Mouse (Mus musculus) myocyte (in vitro differentiated cells): ENCODE results near the gene Dnaic1. TPM values are rescaled to one million over a fixed set of nuclear protein-coding genes. Genes with fewer than 3 reads are reported as not detected.

ENCODE experiments used
- H3K27me3 ChIP-seq: one replicate; pipeline ENCODE4 v1.6.1; 2011; ENCODE audit not compliant: control insufficient read depth, insufficient read depth, insufficient read length
- H3K36me3 ChIP-seq: one replicate; pipeline ENCODE4 v1.6.1; 2011; ENCODE audit not compliant: control insufficient read depth, insufficient read depth
- H3K4me2 ChIP-seq: one replicate; pipeline ENCODE4 v1.6.1; 2011; ENCODE audit warnings: low read depth, control low read depth
- H3K4me3 ChIP-seq: one replicate; pipeline ENCODE4 v1.5.1; 2011; ENCODE audit warnings: mild to moderate bottlenecking, control low read depth, moderate library complexity
- H3K79me2 ChIP-seq: one replicate; pipeline ENCODE4 v1.6.1; 2011; ENCODE audit not compliant: control insufficient read depth, insufficient read depth
- H3ac ChIP-seq: one replicate; pipeline ENCODE4 v1.6.1; 2011; ENCODE audit not compliant: control insufficient read depth, insufficient read length
- CEBPB ChIP-seq: IDR thresholded peaks from 2 replicates; pipeline ENCODE4 v1.6.1; 2011; ENCODE audit warnings: mild to moderate bottlenecking, moderate library complexity; ENCODE audit not compliant: poor library complexity, insufficient read depth, severe bottlenecking
- E2F4 ChIP-seq: IDR thresholded peaks from one replicate; pipeline ENCODE4 v1.6.1; 2011; ENCODE audit warnings: mild to moderate bottlenecking, control low read depth, moderate library complexity; ENCODE audit not compliant: insufficient read depth
- MAX ChIP-seq: IDR thresholded peaks from one replicate; pipeline ENCODE4 v1.6.1; 2011; ENCODE audit warnings: low read depth, mild to moderate bottlenecking, control low read depth
- MYOD1 ChIP-seq, 3 experiments: IDR thresholded peaks; one replicate each; pipeline ENCODE4 v1.6.1; 2011; ENCODE audit warnings: control low read depth in 2 of 3, low read depth in 2 of 3, mild to moderate bottlenecking in 2 of 3, moderate library complexity in 1 of 3; ENCODE audit not compliant: insufficient read length in 2 of 3, control insufficient read depth in 1 of 3
- MYOG ChIP-seq, 3 experiments: IDR thresholded peaks; one replicate each; pipeline ENCODE4 v1.6.1; 2011; ENCODE audit warnings: control low read depth in 2 of 3, low read depth in 2 of 3, mild to moderate bottlenecking in 2 of 3; ENCODE audit not compliant: insufficient read length in 2 of 3, control insufficient read depth in 1 of 3, insufficient read depth in 1 of 3
- POLR2A ChIP-seq: IDR thresholded peaks from one replicate; pipeline ENCODE4 v1.6.1; 2011; ENCODE audit warnings: low read depth, mild to moderate bottlenecking, control low read depth, moderate library complexity; ENCODE audit not compliant: insufficient read length
- POLR2AphosphoS2 ChIP-seq: IDR thresholded peaks from one replicate; pipeline ENCODE4 v1.6.1; 2011; ENCODE audit warnings: low read depth, control low read depth; ENCODE audit not compliant: insufficient read length
- REST ChIP-seq: IDR thresholded peaks from one replicate; pipeline ENCODE4 v1.6.1; 2011; ENCODE audit warnings: mild to moderate bottlenecking, control low read depth, moderate library complexity; ENCODE audit not compliant: insufficient read depth, insufficient read length
- SRF ChIP-seq: IDR thresholded peaks from one replicate; pipeline ENCODE4 v1.6.1; 2011; ENCODE audit warnings: low read depth; ENCODE audit not compliant: control insufficient read depth, insufficient read length
- TCF12 ChIP-seq: IDR thresholded peaks from one replicate; pipeline ENCODE4 v1.6.1; 2011; ENCODE audit warnings: mild to moderate bottlenecking, control low read depth; ENCODE audit not compliant: poor library complexity, insufficient read depth, severe bottlenecking
- TCF3 ChIP-seq: IDR thresholded peaks from one replicate; pipeline ENCODE4 v1.6.1; 2011; ENCODE audit warnings: low read depth, control low read depth; ENCODE audit not compliant: insufficient read length
- USF1 ChIP-seq: IDR thresholded peaks from one replicate; pipeline ENCODE4 v1.6.1; 2011; ENCODE audit warnings: low read depth, mild to moderate bottlenecking, control low read depth, moderate library complexity
- polyA plus RNA-seq: library from polyadenylated mRNA; unstranded; fragments of >200 nt; fragmentation: generic; extraction: Trizol; gene quantifications from one replicate; pipeline ENCODE4 v1.2.1, GENCODE M21; 2012; ENCODE audit warnings: missing spikeins

The Dnaic1 gene
- polyA plus RNA-seq, 1 experiment = 0.08 TPM

- H3K79me2 ChIP-seq = no peaks in the 10 kb centered on the region
- no peak overlapping the region for H3ac ChIP-seq
- no peak overlapping the region for H3K4me3 ChIP-seq
- TF ChIP-seq MYOG (IDR thresholded peaks at IDR 0.05; ENCODE audit: control insufficient read depth in 1 of 3, insufficient read depth in 1 of 3, insufficient read length in 2 of 3, low read depth in 2 of 3) (no peak), E2F4 (no peak), MAX (no peak), CEBPB (no peak), TCF3 (no peak), TCF12 (no peak), MYOD1 (IDR thresholded peaks at IDR 0.05; ENCODE audit: control insufficient read depth in 1 of 3, insufficient read length in 2 of 3, low read depth in 2 of 3) (no peak), POLR2AphosphoS2 (no peak), USF1 (no peak), POLR2A (no peak), SRF (no peak), REST (no peak)
- H3K4me2 ChIP-seq = no peak overlapping the region
- H3K27me3 ChIP-seq = peaks cover 17% of the 10 kb centered on the region
- H3K36me3 ChIP-seq = no peaks in the 10 kb centered on the region
Observed at GRCm38 (mm10) chr4:41524829-41525228, 44.7 kb upstream of the Dnaic1 start.

GRCm38 (mm10) chr4:41526553-41526952 lies 43.0 kb upstream of the Dnaic1 start:
- TF ChIP-seq POLR2AphosphoS2 (no peak), REST (no peak), MYOD1 (IDR thresholded peaks at IDR 0.05; ENCODE audit: control insufficient read depth in 1 of 3, insufficient read length in 2 of 3, low read depth in 2 of 3) (no peak), MAX (no peak), POLR2A (no peak)
- Histone ChIP-seq H3K4me3 (no peak overlapping the region), H3K27me3 (peaks cover 20% of the 10 kb centered on the region), H3ac (no peak overlapping the region), H3K79me2 (no peaks in the 10 kb centered on the region), H3K4me2 (no peak overlapping the region), H3K36me3 (no peaks in the 10 kb centered on the region)

- Histone ChIP-seq H3K4me2 (no peak overlapping the region), H3K4me3 (no peak overlapping the region), H3K27me3 (peaks cover 20% of the 10 kb centered on the region), H3ac (no peak overlapping the region), H3K36me3 (no peaks in the 10 kb centered on the region), H3K79me2 (no peaks in the 10 kb centered on the region)
- TF ChIP-seq TCF12 = no peak
- no peak for TF ChIP-seq USF1
- TF ChIP-seq MYOG (IDR thresholded peaks at IDR 0.05; ENCODE audit: control insufficient read depth in 1 of 3, insufficient read depth in 1 of 3, insufficient read length in 2 of 3, low read depth in 2 of 3) = no peak
- TF ChIP-seq CEBPB = no peak
Observed at GRCm38 (mm10) chr4:41527076-41527475, 42.5 kb upstream of the Dnaic1 start.

- Histone ChIP-seq H3K36me3 (no peaks in the 10 kb centered on the region), H3K27me3 (peaks cover 20% of the 10 kb centered on the region), H3K4me3 (no peak overlapping the region), H3K79me2 (no peaks in the 10 kb centered on the region), H3K4me2 (no peak overlapping the region), H3ac (no peak overlapping the region)
- TF ChIP-seq TCF12 (no peak), MYOD1 (IDR thresholded peaks at IDR 0.05; ENCODE audit: control insufficient read depth in 1 of 3, insufficient read length in 2 of 3, low read depth in 2 of 3) (no peak), REST (no peak), POLR2A (no peak), USF1 (no peak), E2F4 (no peak), SRF (no peak), TCF3 (no peak)
Observed at GRCm38 (mm10) chr4:41527996-41528395, 41.6 kb upstream of the Dnaic1 start.

GRCm38 (mm10) chr4:41532420-41532819 lies 37.2 kb upstream of the Dnaic1 start:
- TF ChIP-seq E2F4 (no peak), REST (peak; percentile 95)
- Histone ChIP-seq H3K36me3 (no peaks in the 10 kb centered on the region), H3K4me3 (no peak overlapping the region), H3K4me2 (no peak overlapping the region), H3K79me2 (no peaks in the 10 kb centered on the region), H3K27me3 (peaks cover 7% of the 10 kb centered on the region), H3ac (no peak overlapping the region)

- Histone ChIP-seq H3K79me2 (no peaks in the 10 kb centered on the region), H3K4me2 (no peak overlapping the region), H3K36me3 (no peaks in the 10 kb centered on the region), H3K4me3 (no peak overlapping the region), H3K27me3 (peaks cover 7% of the 10 kb centered on the region), H3ac (no peak overlapping the region)
- TF ChIP-seq POLR2A (no peak), MAX (no peak), E2F4 (no peak), MYOD1 (IDR thresholded peaks at IDR 0.05; ENCODE audit: control insufficient read depth in 1 of 3, insufficient read length in 2 of 3, low read depth in 2 of 3) (no peak), MYOG (IDR thresholded peaks at IDR 0.05; ENCODE audit: control insufficient read depth in 1 of 3, insufficient read depth in 1 of 3, insufficient read length in 2 of 3, low read depth in 2 of 3) (no peak), TCF3 (no peak), SRF (no peak), TCF12 (no peak), USF1 (no peak), REST (no peak), CEBPB (no peak), POLR2AphosphoS2 (no peak)
Observed at GRCm38 (mm10) chr4:41534866-41535265, 34.7 kb upstream of the Dnaic1 start.
